Mouse (Mus musculus) skeletal muscle tissue, postnatal 0 days (tissue): ENCODE measurements around the gene Tunar. TPM values are rescaled to one million over a fixed set of nuclear protein-coding genes. Genes with fewer than 3 reads are reported as not detected.

Experiments used
- polyA plus RNA-seq: library from polyadenylated mRNA; unstranded; fragments of >200 nt; fragmentation: Nextera tagmentation; extraction: Ambion mirVana; gene quantifications from 2 replicates; pipeline ENCODE4 v1.2.1, GENCODE M21; 2015

The Tunar gene
- polyA plus RNA-seq: not detected in 2 replicates

GRCm38 (mm10) chr12:105333570-105333969 lies at the start of gene Tunar:
Gene Tunar (plus strand): TSS chr12:105333870.

Other genes with a start within 250 kb of the Tunar start
- gene Tcl1b2, start 187.9 kb upstream of the Tunar start, polyA plus RNA-seq: not detected in 2 replicates
- gene Tcl1b1, start 174.2 kb upstream of the Tunar start, polyA plus RNA-seq: not detected in 2 replicates
- gene Tcl1b5, start 157.5 kb upstream of the Tunar start, polyA plus RNA-seq: not detected in 2 replicates
- gene Tcl1b3, start 142.8 kb upstream of the Tunar start, polyA plus RNA-seq: not detected in 2 replicates
- gene Tcl1b4, start 131.9 kb upstream of the Tunar start, polyA plus RNA-seq: not detected in 2 replicates
- not detected in 2 replicates for gene Tcl1, start 111.1 kb upstream of the Tunar start, polyA plus RNA-seq
- gene D430019H16Rik, start 120.0 kb downstream of the Tunar start, polyA plus RNA-seq: 0.29 and 0.35 TPM in 2 replicates
- gene Bdkrb2, start 229.4 kb downstream of the Tunar start, polyA plus RNA-seq: 2.2 and 2.4 TPM in 2 replicates